ENCODE assay signal across 22 mouse cellular contexts in the genomic region with DNA sequence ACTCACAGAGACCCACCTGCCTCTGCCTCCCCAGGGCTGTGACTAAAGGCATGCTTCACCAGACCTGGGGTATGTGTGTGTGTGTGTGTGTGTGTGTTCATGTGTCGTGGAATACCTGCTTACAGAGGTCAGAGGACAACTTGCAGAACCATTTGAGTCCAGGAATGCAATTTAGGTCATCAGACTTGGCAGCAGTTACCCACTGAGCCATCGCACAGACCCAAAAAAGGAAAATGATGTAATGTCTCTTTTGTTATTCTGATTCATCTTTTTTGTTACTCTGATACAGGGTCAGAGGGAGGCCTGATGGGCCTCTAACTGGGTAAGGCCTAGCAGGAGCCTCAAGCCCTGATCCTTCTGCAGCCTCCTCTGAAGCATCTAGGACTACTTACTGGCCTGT. TPM values are rescaled to one million over a fixed set of nuclear protein-coding genes. Genes with fewer than 3 reads are reported as not detected.
DNase-seq lines count a peak whose midpoint lies in the region; TF ChIP-seq lines count a peak whose summit lies in the region.
"Had no signal": no experiment of that assay in that cellular context is flagged by ENCODE, and none has a peak within 500 bp of the region (broad histone marks: within the 10 kb centered on the region; RNA-seq: fewer than 3 reads in every experiment).

No protein-coding gene starts in this region.

- peak; percentile 32 to 45 for DNase-seq in heart, postnatal 10 days
- no peak for DNase-seq in heart, embryonic 10.5 days (ENCODE audit: low spot score)
- DNase-seq in lung, postnatal 14 days = peak; percentile 24
- no peak for DNase-seq in lung, adult 18-20 months
- peak; percentile 50 for DNase-seq in adrenal gland, postnatal 10 days
- no peak for DNase-seq in left cerebral cortex, postnatal 14 days (ENCODE audit: low spot score in 2 of 2)
- DNase-seq in urinary bladder, postnatal 14 days (ENCODE audit: low spot score) = no peak
- DNase-seq: cerebellum, adult 11 months; lung, embryonic 14.5 days; midbrain, embryonic 14.5 days; retina, postnatal 1 day had no signal

- no peaks in the 10 kb centered on the region for H3K79me2 ChIP-seq in myocyte (ENCODE audit: control insufficient read depth, insufficient read depth)

- no peaks in the 10 kb centered on the region for H3K36me3 ChIP-seq in heart, embryonic 10.5 days
- H3K36me3 ChIP-seq in myocyte (ENCODE audit: control insufficient read depth, insufficient read depth) = no peaks in the 10 kb centered on the region
- H3K36me3 ChIP-seq: forebrain, embryonic 15.5 days; limb, embryonic 10.5 days; neural tube, embryonic 13.5 days had no signal

- peaks cover 28% of the 10 kb centered on the region for H3K4me1 ChIP-seq in heart, embryonic 10.5 days

- H3K4me2 ChIP-seq in myocyte (ENCODE audit: low read depth) = no peak overlapping the region
- H3K4me2 ChIP-seq: embryonic facial prominence, embryonic 15.5 days; forebrain, embryonic 15.5 days; lung, embryonic 14.5 days; neural tube, embryonic 13.5 days had no signal

- no peak overlapping the region for H3ac ChIP-seq in myocyte (ENCODE audit: control insufficient read depth, insufficient read length)

- peaks cover 41% of the 10 kb centered on the region for H3K27me3 ChIP-seq in heart, embryonic 10.5 days (ENCODE audit: insufficient read depth, poor library complexity, severe bottlenecking)
- no peaks in the 10 kb centered on the region for H3K27me3 ChIP-seq in myocyte (ENCODE audit: control insufficient read depth, insufficient read depth, insufficient read length)

- no peak overlapping the region for H3K4me3 ChIP-seq in heart, embryonic 10.5 days
- no peak overlapping the region for H3K4me3 ChIP-seq in myocyte
- H3K4me3 ChIP-seq: embryonic facial prominence, embryonic 15.5 days; forebrain, embryonic 15.5 days; limb, embryonic 10.5 days; neural tube, embryonic 13.5 days had no signal

- no peak overlapping the region for H3K27ac ChIP-seq in heart, embryonic 10.5 days
- H3K27ac ChIP-seq: embryonic facial prominence, embryonic 15.5 days; forebrain, embryonic 15.5 days; limb, embryonic 10.5 days; neural tube, embryonic 13.5 days had no signal

- no peak for TF ChIP-seq POLR2A in myocyte (IDR thresholded peaks at IDR 0.05; ENCODE audit: insufficient read length, low read depth)

- intact Hi-C loops in heart, postnatal 10 days (cut with DNase I) = no loop called here
- intact Hi-C loops in left cerebral cortex, postnatal 14 days (cut with DNase I) = no loop called here

- 71% methylated on average over 2 of the region's 2 CpGs for WGBS in heart, embryonic 10.5 days

- H3K9me3 ChIP-seq in heart, embryonic 10.5 days = no peaks in the 10 kb centered on the region
- H3K9me3 ChIP-seq: embryonic facial prominence, embryonic 15.5 days; forebrain, embryonic 15.5 days; limb, embryonic 10.5 days; neural tube, embryonic 13.5 days had no signal

TF ChIP-seq in myocyte, 11 proteins besides CTCF, POLR2A, EP300 and RAD21:
- TF ChIP-seq SRF (IDR thresholded peaks at IDR 0.05; ENCODE audit: control insufficient read depth, insufficient read length, low read depth) (peak; percentile 19), REST (IDR thresholded peaks at IDR 0.05; ENCODE audit: insufficient read depth, insufficient read length) (no peak)

RNA-seq across cellular contexts. Expression of a gene that starts 4.0 kb away (rescaled TPM):
- total RNA-seq in heart, postnatal 10 days (2021) = under 1 TPM in 1 of 2 experiments, not detected in 1; 0.14 TPM
- polyA plus RNA-seq in heart, embryonic 10.5 days (2016; fragmentation: Nextera tagmentation; extraction: Ambion mirVana) = 2.8 and 6.9 TPM in 2 replicates
- under 1 TPM; 0.21 to 0.57 TPM for total RNA-seq in adrenal gland, postnatal 10 days (2021)
- polyA plus RNA-seq in myocyte (2012; fragmentation: generic; extraction: Trizol) = not detected
- not detected for total RNA-seq in left cerebral cortex, postnatal 14 days (2021)
- total RNA-seq: granulocyte monocyte progenitor cell, adult 5-6 weeks; hematopoietic stem cell, adult 5-6 weeks; layer of hippocampus, postnatal 14 days had no signal
- polyA plus RNA-seq: forebrain, embryonic 15.5 days; midbrain, embryonic 14.5 days had no signal

RNA-seq across cellular contexts. Expression of a gene that starts 10.6 kb away (rescaled TPM):
- 1 to 10 TPM; 7.0 to 7.4 TPM for total RNA-seq in heart, postnatal 10 days (2021)
- 8.8 and 12.1 TPM in 2 replicates for polyA plus RNA-seq in heart, embryonic 10.5 days (2016; fragmentation: Nextera tagmentation; extraction: Ambion mirVana)
- total RNA-seq in adrenal gland, postnatal 10 days (2021) = 10 to 100 TPM; 23.6 to 24.2 TPM
- polyA plus RNA-seq in myocyte (2012; fragmentation: generic; extraction: Trizol) = 9.1 TPM
- 1 to 10 TPM; 7.3 TPM for total RNA-seq in left cerebral cortex, postnatal 14 days (2021)

RNA-seq across cellular contexts. Expression of a gene that starts 27.4 kb away (rescaled TPM):
- total RNA-seq in heart, postnatal 10 days (2021) = not detected
- polyA plus RNA-seq in heart, embryonic 10.5 days (2016; fragmentation: Nextera tagmentation; extraction: Ambion mirVana) = 6.1 and 8.5 TPM in 2 replicates
- 1 to 10 TPM in 1 of 2 experiments, under 1 TPM in 1; 0.75 to 3.3 TPM for total RNA-seq in adrenal gland, postnatal 10 days (2021)
- polyA plus RNA-seq in myocyte (2012; fragmentation: generic; extraction: Trizol) = not detected
- not detected for total RNA-seq in left cerebral cortex, postnatal 14 days (2021)
- total RNA-seq: granulocyte monocyte progenitor cell, adult 5-6 weeks; layer of hippocampus, postnatal 14 days had no signal
- polyA plus RNA-seq: cortical plate, adult 2 months; embryonic facial prominence, embryonic 15.5 days; forebrain, embryonic 15.5 days; midbrain, embryonic 14.5 days had no signal

RNA-seq across cellular contexts. Expression of a gene that starts 36.2 kb away (rescaled TPM):
- not detected for total RNA-seq in heart, postnatal 10 days (2021)
- polyA plus RNA-seq in heart, embryonic 10.5 days (2016; fragmentation: Nextera tagmentation; extraction: Ambion mirVana) = not detected in 2 replicates
- not detected for total RNA-seq in adrenal gland, postnatal 10 days (2021)
- not detected for polyA plus RNA-seq in myocyte (2012; fragmentation: generic; extraction: Trizol)
- not detected for total RNA-seq in left cerebral cortex, postnatal 14 days (2021)
- total RNA-seq: granulocyte monocyte progenitor cell, adult 5-6 weeks; hematopoietic stem cell, adult 5-6 weeks; layer of hippocampus, postnatal 14 days had no signal
- polyA plus RNA-seq: cortical plate, adult 2 months; embryonic facial prominence, embryonic 15.5 days; forebrain, embryonic 15.5 days; intestine, embryonic 16.5 days; limb, embryonic 10.5 days; lung, embryonic 14.5 days; midbrain, embryonic 14.5 days; neural tube, embryonic 13.5 days; spleen, adult 2 months had no signal

RNA-seq across cellular contexts. Expression of a gene that starts 43.3 kb away (rescaled TPM):
- under 1 TPM; 0.27 to 0.41 TPM for total RNA-seq in heart, postnatal 10 days (2021)
- polyA plus RNA-seq in heart, embryonic 10.5 days (2016; fragmentation: Nextera tagmentation; extraction: Ambion mirVana) = 2.7 and 10.2 TPM in 2 replicates
- total RNA-seq in adrenal gland, postnatal 10 days (2021) = 10 to 100 TPM in 1 of 2 experiments, 1 to 10 TPM in 1; 8.2 to 13.9 TPM
- polyA plus RNA-seq in myocyte (2012; fragmentation: generic; extraction: Trizol) = not detected
- 1 to 10 TPM in 1 of 2 experiments, under 1 TPM in 1; 0.37 to 1.7 TPM for total RNA-seq in left cerebral cortex, postnatal 14 days (2021)
- total RNA-seq: granulocyte monocyte progenitor cell, adult 5-6 weeks; hematopoietic stem cell, adult 5-6 weeks had no signal

Comparison
In these comparisons a context has a peak if more than half of its experiments do, and no peak if none do; other contexts are left out.
1. DNase-seq: peak in heart, postnatal 10 days (2 of 2), lung, postnatal 14 days (single experiment) and adrenal gland, postnatal 10 days (single experiment); none in heart, embryonic 10.5 days (single experiment), lung, adult 18-20 months (0 of 2), left cerebral cortex, postnatal 14 days (0 of 2) and urinary bladder, postnatal 14 days (single experiment).